16 mouse cellular contexts compared by ENCODE assay signal in the genomic region with DNA sequence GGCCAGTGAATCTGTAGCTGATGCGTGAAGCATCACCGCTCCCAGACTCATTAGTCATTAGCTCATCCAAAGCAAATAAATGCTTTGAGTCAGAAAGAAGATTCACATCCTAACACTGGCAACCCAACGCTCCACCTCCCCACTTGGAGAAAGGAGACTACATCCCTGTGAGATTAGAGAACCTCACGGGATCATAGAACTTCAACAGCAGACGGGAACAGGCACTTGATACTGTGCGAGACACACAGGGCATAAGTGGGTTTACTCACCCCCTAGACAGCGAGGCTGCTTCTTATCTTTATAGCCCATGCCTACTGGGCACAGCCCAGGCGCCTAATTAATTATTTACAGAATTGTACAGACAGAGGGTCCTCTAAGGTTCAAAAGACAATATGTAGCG. TPM values are rescaled to one million over a fixed set of nuclear protein-coding genes. Genes with fewer than 3 reads are reported as not detected.
DNase-seq lines count a peak whose midpoint lies in the region; ATAC-seq and TF ChIP-seq lines count a peak whose summit lies in the region.
"Had no signal": no experiment of that assay in that cellular context is flagged by ENCODE, and none has a peak within 500 bp of the region (broad histone marks: within the 10 kb centered on the region; RNA-seq: fewer than 3 reads in every experiment).

No protein-coding gene starts in this region.

- H3K27me3 ChIP-seq in kidney, postnatal 0 days (ENCODE audit: insufficient read depth, low read length) = no peaks in the 10 kb centered on the region
- no peaks in the 10 kb centered on the region for H3K27me3 ChIP-seq in intestine, postnatal 0 days (replicated peaks; ENCODE audit: control insufficient read depth, insufficient read depth, low read length)

- WGBS in kidney, postnatal 0 days = 33% methylated on average over 9 of the region's 9 CpGs
- WGBS in intestine, postnatal 0 days = 26% methylated on average over 9 of the region's 9 CpGs

- no peak for TF ChIP-seq CTCF in kidney, postnatal 0 days (IDR thresholded peaks at IDR 0.05; ENCODE audit: low read depth)
- no peak for TF ChIP-seq CTCF in intestine, postnatal 0 days (IDR thresholded peaks at IDR 0.05; ENCODE audit: low read depth)

- H3K27ac ChIP-seq in kidney, postnatal 0 days = no peak overlapping the region
- H3K27ac ChIP-seq in intestine, postnatal 0 days (ENCODE audit: low read depth, low read length) = peak overlapping the region; percentile 87

- DNase-seq in kidney, postnatal 0 days (ENCODE audit: low spot score) = no peak
- no peak for DNase-seq in kidney, adult 18-20 months
- DNase-seq in thymus, postnatal 14 days = peak; percentile 15
- no peak for DNase-seq in thymus, postnatal 36 days
- DNase-seq in ovary, postnatal 14 days (ENCODE audit: low spot score) = no peak
- DNase-seq in left cerebral cortex, postnatal 36 days (ENCODE audit: low spot score in 2 of 2) = no peak
- DNase-seq: adrenal gland, adult 2 months; cerebellum, adult 11 months; gastrocnemius, postnatal 36 days had no signal

- no peaks in the 10 kb centered on the region for H3K9me3 ChIP-seq in kidney, postnatal 0 days (replicated peaks; ENCODE audit: low read length)
- H3K9me3 ChIP-seq in intestine, postnatal 0 days (ENCODE audit: control insufficient read depth) = no peaks in the 10 kb centered on the region
- H3K9me3 ChIP-seq: limb, embryonic 13.5 days; megakaryocyte, embryonic 14.5 days had no signal

- peaks cover 19% of the 10 kb centered on the region for H3K4me1 ChIP-seq in kidney, postnatal 0 days (replicated peaks; ENCODE audit: insufficient read depth, low read length)
- peaks cover 19% of the 10 kb centered on the region; the same call in 1 of the 2 replicates for H3K4me1 ChIP-seq in intestine, postnatal 0 days (replicated peaks; ENCODE audit: control insufficient read depth, insufficient read depth, low read length)

- intact Hi-C loops in left cerebral cortex, postnatal 36 days (cut with DNase I) = no loop called here

- no peak overlapping the region for H3K9ac ChIP-seq in kidney, postnatal 0 days (ENCODE audit: low read depth, low read length)
- H3K9ac ChIP-seq in intestine, postnatal 0 days (ENCODE audit: low read depth, low read length) = no peak overlapping the region

- no peak overlapping the region for H3K4me2 ChIP-seq in kidney, postnatal 0 days (ENCODE audit: low read length)
- peak overlapping the region; percentile 18 for H3K4me2 ChIP-seq in intestine, postnatal 0 days (replicated peaks; ENCODE audit: low read depth)

- 0 out of 2 replicates have a peak, but pooled peaks have one; percentile 9 for ATAC-seq in kidney, postnatal 0 days (replicated peaks; ENCODE audit: low FRiP score, low read depth)
- peak; percentile 58 for ATAC-seq in intestine, postnatal 0 days
- ATAC-seq: hindbrain, embryonic 16.5 days had no signal

- H3K36me3 ChIP-seq in kidney, postnatal 0 days (ENCODE audit: insufficient read depth, low read length) = peaks cover 5% of the 10 kb centered on the region; the same call in 1 of the 2 replicates
- peaks cover 9% of the 10 kb centered on the region for H3K36me3 ChIP-seq in intestine, postnatal 0 days (ENCODE audit: control insufficient read depth, insufficient read depth)

- no peak overlapping the region for H3K4me3 ChIP-seq in kidney, postnatal 0 days (replicated peaks; ENCODE audit: low read depth, low read length)
- no peak overlapping the region for H3K4me3 ChIP-seq in intestine, postnatal 0 days (ENCODE audit: low read depth, low read length)
- H3K4me3 ChIP-seq: limb, embryonic 13.5 days had no signal

RNA-seq across cellular contexts. Expression of a gene that starts 21.8 kb away (rescaled TPM):
- polyA plus RNA-seq in kidney, postnatal 0 days (2015; fragmentation: Nextera tagmentation; extraction: Ambion mirVana) = 544 and 545 TPM in 2 replicates
- polyA plus RNA-seq in intestine, postnatal 0 days (2015; fragmentation: Nextera tagmentation; extraction: Ambion mirVana) = 484 and 492 TPM in 2 replicates
- total RNA-seq in left cerebral cortex, postnatal 36 days (2021) = 100 to 1,000 TPM; 114 to 126 TPM

RNA-seq across cellular contexts. Expression of a gene that starts 21.8 kb away (rescaled TPM):
- 80.9 and 84.4 TPM in 2 replicates for polyA plus RNA-seq in kidney, postnatal 0 days (2015; fragmentation: Nextera tagmentation; extraction: Ambion mirVana)
- 38.3 and 38.4 TPM in 2 replicates for polyA plus RNA-seq in intestine, postnatal 0 days (2015; fragmentation: Nextera tagmentation; extraction: Ambion mirVana)
- total RNA-seq in left cerebral cortex, postnatal 36 days (2021) = 10 to 100 TPM; 45.9 to 53.4 TPM

RNA-seq across cellular contexts. Expression of a gene that starts 52.6 kb away (rescaled TPM):
- 0.03 TPM in 1 of 2 replicates, not detected in the other for polyA plus RNA-seq in kidney, postnatal 0 days (2015; fragmentation: Nextera tagmentation; extraction: Ambion mirVana)
- 0.14 TPM in 1 of 2 replicates, not detected in the other for polyA plus RNA-seq in intestine, postnatal 0 days (2015; fragmentation: Nextera tagmentation; extraction: Ambion mirVana)
- total RNA-seq in left cerebral cortex, postnatal 36 days (2021) = not detected
- total RNA-seq: adrenal gland, adult 2 months; ES-E14; gastrocnemius, postnatal 36 days; layer of hippocampus, postnatal 25 days had no signal
- polyA plus RNA-seq: adrenal gland, adult 2 months; forebrain, embryonic 11.5 days; hindbrain, embryonic 16.5 days; limb, embryonic 13.5 days had no signal
